Mouse (Mus musculus) neural tube, embryonic 12.5 days (tissue): ENCODE data around the gene C530025M09Rik. TPM values are rescaled to one million over a fixed set of nuclear protein-coding genes. Genes with fewer than 3 reads are reported as not detected.

Experiments used
- ATAC-seq: fragments of 200-750 bp; cut with Nextera tagmentation; 2 replicates; pipeline ENCODE4 v1.8.0; 2017; ENCODE audit warnings: low read depth, mild to moderate bottlenecking, moderate TSS enrichment, moderate library complexity; ENCODE audit not compliant: low FRiP score
- H3K27ac ChIP-seq: fragments of 300-500 bp; sonication (generic); 2 replicates; pipeline ENCODE4 v1.5.1; 2016
- H3K27me3 ChIP-seq: fragments of 300-500 bp; sonication (generic); replicated peaks from 2 replicates; pipeline ENCODE4 v1.6.1; 2016; ENCODE audit warnings: mild to moderate bottlenecking
- H3K36me3 ChIP-seq: fragments of 300-500 bp; sonication (generic); 2 replicates; pipeline ENCODE4 v1.6.1; 2016; ENCODE audit warnings: mild to moderate bottlenecking
- H3K4me1 ChIP-seq: fragments of 300-500 bp; sonication (generic); 2 replicates; pipeline ENCODE4 v1.6.1; 2016
- H3K4me2 ChIP-seq: fragments of 300-500 bp; sonication (generic); replicated peaks from 2 replicates; pipeline ENCODE4 v1.6.1; 2016; ENCODE audit warnings: mild to moderate bottlenecking
- H3K4me3 ChIP-seq: fragments of 300-500 bp; sonication (generic); 2 replicates; pipeline ENCODE4 v1.5.1; 2016
- H3K9ac ChIP-seq: fragments of 300-500 bp; sonication (generic); 2 replicates; pipeline ENCODE4 v1.6.1; 2016; ENCODE audit warnings: mild to moderate bottlenecking
- H3K9me3 ChIP-seq: fragments of 300-500 bp; sonication (generic); 2 replicates; pipeline ENCODE4 v1.6.1; 2016; ENCODE audit warnings: mild to moderate bottlenecking
- WGBS: fragments of 180-500 bp; shearing (Covaris S2); methylation state at CpG from one replicate; pipeline ENCODE4 v1.1.7; 2016; 5-methylcytosine and 5-hydroxymethylcytosine counted together
- polyA plus RNA-seq: library from polyadenylated mRNA; unstranded; fragments of >200 nt; fragmentation: Nextera tagmentation; extraction: Ambion mirVana; gene quantifications from 2 replicates; pipeline ENCODE4 v1.2.1, GENCODE M21; 2016

The C530025M09Rik gene
- polyA plus RNA-seq, 1 experiment from 2014 or later: 1.2 TPM

DNA sequence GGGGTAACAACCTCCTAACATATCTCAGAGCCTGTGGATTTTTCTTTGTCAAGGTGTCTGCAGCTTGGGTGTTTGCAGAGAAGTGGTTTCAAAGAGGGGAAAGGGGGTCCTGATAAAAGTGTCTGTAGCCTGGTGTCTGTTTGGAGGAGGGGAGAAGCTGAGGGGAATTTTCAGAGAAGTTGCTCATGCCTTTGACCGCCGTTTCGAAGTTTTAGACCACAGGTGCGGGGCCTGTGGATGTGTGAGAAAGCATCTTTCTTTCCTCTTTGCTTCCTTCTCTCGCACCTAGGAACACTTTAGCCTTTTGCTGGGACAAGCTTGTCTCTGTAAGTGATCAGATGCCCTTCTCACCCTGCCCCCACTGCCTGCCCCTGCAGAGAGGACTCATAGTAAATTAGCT is 1.3 kb upstream of the C530025M09Rik start:
- H3K27me3 ChIP-seq: peaks cover 29% of the 10 kb centered on the region
- H3K36me3 ChIP-seq: no peaks in the 10 kb centered on the region
- H3K9ac ChIP-seq: no peak overlapping the region
- no peak for ATAC-seq
- H3K9me3 ChIP-seq: no peaks in the 10 kb centered on the region
- H3K4me2 ChIP-seq: peak overlapping the region; percentile 89
- peaks cover 20% of the 10 kb centered on the region for H3K4me1 ChIP-seq
- peak overlapping the region; percentile 57 for H3K4me3 ChIP-seq
- no peak overlapping the region for H3K27ac ChIP-seq
- 7% methylated on average over 5 of the region's 5 CpGs for WGBS

DNA sequence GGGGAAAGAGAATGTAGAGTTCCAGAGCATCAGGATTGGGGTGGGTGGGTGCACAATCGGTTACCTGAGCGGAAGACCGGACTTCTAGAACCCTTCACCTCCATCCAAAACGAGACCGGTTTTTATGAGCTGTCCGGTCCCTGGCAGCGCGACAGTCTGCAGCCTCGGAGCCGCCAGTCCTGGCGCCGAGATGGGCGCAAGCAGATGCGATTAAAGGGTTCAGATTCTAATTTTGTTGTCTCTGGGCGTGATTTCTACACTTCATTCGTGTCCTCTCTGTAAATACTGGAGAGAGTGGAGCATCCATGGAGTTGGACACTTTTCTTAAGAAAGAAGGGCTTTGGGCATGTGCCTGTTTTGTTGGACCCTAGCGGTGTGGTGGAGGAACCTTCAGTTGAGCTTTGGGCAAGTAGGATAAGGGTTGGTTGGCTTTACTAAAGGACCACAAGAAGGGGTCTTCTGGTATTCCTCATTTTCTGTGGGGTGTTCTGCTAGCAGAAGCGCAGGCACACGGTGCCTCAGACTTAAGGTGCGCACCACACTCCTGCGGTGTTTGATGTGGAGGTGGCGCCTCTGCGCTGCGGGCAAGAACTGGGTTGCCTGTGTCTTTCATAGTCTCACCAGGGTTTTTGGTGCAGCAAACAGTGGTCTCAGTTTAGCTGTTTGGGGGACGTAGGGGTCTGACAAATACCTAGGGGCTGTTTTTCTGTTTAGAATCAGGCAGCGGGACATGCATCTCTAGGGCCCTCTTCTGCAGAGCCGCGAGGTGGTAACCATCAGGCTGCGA is 639 bp upstream of the C530025M09Rik start:
- Histone ChIP-seq H3K27me3 (peaks cover 29% of the 10 kb centered on the region), H3K4me1 (peaks cover 20% of the 10 kb centered on the region), H3K4me3 (peak overlapping the region; percentile 57), H3K9me3 (no peaks in the 10 kb centered on the region), H3K27ac (no peak overlapping the region), H3K36me3 (no peaks in the 10 kb centered on the region), H3K4me2 (peak overlapping the region; percentile 89), H3K9ac (peak overlapping the region; percentile 82)
- ATAC-seq: peak; percentile 14; the same call in 1 of the 2 replicates
- WGBS: under 1% methylated on average over 29 of the region's 29 CpGs

DNA sequence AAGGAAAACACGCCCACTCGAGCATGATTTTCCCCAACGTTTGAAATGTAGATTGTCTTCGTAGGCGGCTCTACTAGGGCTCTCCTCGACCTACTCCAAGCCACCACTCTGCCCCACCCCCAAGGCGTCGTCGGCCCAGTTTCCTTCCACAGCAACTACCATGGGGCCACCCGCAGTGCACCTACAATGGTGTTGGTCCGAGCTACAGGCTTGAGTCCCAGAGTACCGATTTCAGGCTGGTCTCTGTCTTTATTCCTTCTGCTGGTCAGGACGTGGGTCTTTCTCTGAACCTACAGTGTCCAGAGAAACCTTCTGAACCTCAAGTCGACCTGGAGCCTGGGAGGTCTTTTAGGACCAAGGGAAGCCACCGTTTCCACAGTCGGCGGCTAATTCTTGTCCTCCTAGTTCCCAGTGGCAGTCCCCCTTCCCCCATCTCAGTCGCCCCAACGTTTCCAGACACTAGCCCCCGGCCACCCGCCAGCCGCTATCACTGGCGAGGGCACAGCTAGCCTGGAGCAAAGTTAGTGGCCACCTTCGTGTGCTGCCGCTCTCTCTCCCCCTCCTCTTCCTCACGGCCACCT is 968 bp downstream of the C530025M09Rik start:
- WGBS: 2% methylated on average over 26 of the region's 26 CpGs
- Histone ChIP-seq H3K4me3 (peak overlapping the region; percentile 57), H3K9me3 (no peaks in the 10 kb centered on the region), H3K9ac (peak overlapping the region; percentile 82), H3K4me1 (peaks cover 20% of the 10 kb centered on the region), H3K4me2 (peak overlapping the region; percentile 89), H3K27me3 (peaks cover 29% of the 10 kb centered on the region), H3K36me3 (no peaks in the 10 kb centered on the region), H3K27ac (no peak overlapping the region)
- ATAC-seq: peak; percentile 45

DNA sequence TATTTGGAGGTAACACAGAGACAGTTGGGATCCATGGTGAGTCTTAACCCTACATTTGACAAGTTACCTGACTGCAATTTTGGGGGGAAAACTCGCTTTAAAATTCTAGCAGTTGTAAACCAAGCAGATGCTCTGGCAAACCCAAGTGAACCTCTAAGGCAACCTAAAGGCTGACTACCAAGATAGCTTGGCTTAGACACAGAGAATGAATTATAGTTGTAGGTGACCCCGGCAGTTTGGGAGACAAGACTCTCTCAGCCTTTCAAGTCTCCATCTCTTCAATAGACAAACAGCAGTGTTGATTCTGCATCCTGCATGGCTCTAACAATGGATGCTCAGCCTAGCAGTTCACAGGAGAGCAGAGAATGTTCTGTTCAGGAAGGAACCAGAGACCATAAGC is 2.1 kb downstream of the C530025M09Rik start, which contains the start of gene Syndig1:
TSS of gene Syndig1 (plus strand) at position 301 of the 400 bp plus-strand sequence.
- peaks cover 29% of the 10 kb centered on the region for H3K27me3 ChIP-seq
- peak within 1 kb of the TSS; percentile 57 for H3K4me3 ChIP-seq
- ATAC-seq: no peak
- H3K27ac ChIP-seq: no peak within 1 kb of the TSS
- peak within 1 kb of the TSS; percentile 82; the same call in 1 of the 2 replicates for H3K9ac ChIP-seq
- H3K4me2 ChIP-seq: peak within 1 kb of the TSS; percentile 89
- no peaks in the 10 kb centered on the region for H3K36me3 ChIP-seq
- H3K9me3 ChIP-seq: no peaks in the 10 kb centered on the region
- H3K4me1 ChIP-seq: peaks cover 20% of the 10 kb centered on the region
- WGBS: 74% methylated on average over 2 of the region's 2 CpGs

DNA sequence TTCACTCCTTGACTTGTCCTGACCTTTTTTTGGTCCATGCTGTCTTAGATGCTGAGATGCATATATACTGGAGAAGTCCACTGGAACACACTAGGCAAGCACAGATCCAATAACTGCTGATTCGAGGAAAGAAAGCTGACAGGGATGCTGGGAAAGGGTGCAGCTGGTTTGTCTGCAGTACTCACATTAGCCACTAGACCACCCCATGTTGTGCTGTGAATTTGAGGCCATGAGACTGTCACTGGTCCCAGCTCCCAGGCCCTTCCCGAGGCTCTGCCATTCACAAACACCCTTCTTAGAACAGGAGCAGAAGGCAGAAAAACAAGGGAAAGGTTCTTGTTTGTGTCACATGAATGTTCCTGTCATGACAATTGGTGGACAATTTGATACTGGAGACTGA is 10.8 kb downstream of the C530025M09Rik start:
- Histone ChIP-seq H3K9ac (no peak overlapping the region), H3K27ac (no peak overlapping the region), H3K4me3 (no peak overlapping the region), H3K4me2 (no peak overlapping the region), H3K4me1 (no peaks in the 10 kb centered on the region), H3K36me3 (no peaks in the 10 kb centered on the region), H3K9me3 (no peaks in the 10 kb centered on the region), H3K27me3 (no peaks in the 10 kb centered on the region)
- WGBS: 35% methylated on average over 2 of the region's 2 CpGs
- ATAC-seq: no peak

DNA sequence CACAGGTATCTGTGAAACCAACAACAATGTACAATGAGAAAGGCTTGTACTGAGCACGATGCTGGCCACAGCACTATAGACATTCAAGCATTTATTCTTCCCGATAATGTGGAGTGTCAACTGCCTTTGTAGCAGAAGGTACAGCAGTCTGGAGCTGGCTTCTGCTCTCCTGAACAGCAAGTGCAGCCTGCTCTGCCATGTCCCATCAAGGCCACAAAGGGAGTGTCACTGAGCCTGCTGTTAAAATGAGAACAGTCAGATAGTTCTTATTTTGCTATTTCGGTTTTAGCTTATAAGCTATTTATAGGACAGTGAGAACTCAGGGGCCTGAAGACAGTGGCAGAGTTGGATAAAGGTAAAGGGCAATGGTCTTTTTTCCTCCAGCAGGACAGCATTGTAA is 11.3 kb downstream of the C530025M09Rik start:
- Histone ChIP-seq H3K9ac (no peak overlapping the region), H3K27me3 (no peaks in the 10 kb centered on the region)
- WGBS: 86% methylated on average over 3 of the region's 3 CpGs

DNA sequence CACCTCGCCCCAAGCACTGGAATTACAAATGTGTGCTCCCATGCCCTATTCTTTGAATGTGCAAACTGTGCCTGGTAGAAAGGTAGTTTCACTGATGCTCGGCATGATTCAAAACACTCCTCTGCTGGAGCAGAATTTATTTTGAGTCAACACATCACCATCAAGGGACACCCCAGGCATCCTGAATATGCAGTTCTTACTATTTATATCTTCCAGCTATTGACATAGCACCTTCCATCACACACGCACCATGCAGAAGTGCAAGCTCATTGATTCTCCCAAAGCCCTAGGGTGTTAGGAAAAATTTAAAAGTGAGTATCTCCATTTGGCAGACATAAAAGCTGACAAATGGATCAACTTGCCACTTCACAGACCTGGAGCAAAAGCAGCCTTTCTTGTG is 12.6 kb downstream of the C530025M09Rik start:
- Histone ChIP-seq H3K4me2 (no peak overlapping the region), H3K4me3 (no peak overlapping the region), H3K27ac (no peak overlapping the region), H3K9ac (no peak overlapping the region), H3K9me3 (no peaks in the 10 kb centered on the region), H3K36me3 (no peaks in the 10 kb centered on the region), H3K27me3 (no peaks in the 10 kb centered on the region), H3K4me1 (no peaks in the 10 kb centered on the region)
- WGBS: 84% methylated on average over 3 of the region's 3 CpGs
- ATAC-seq: no peak

More for the DNA sequence above, 11.3 kb downstream of the C530025M09Rik start:
- no peak overlapping the region for H3K4me2 ChIP-seq
- no peak overlapping the region for H3K27ac ChIP-seq
- no peak overlapping the region for H3K4me3 ChIP-seq
- no peak for ATAC-seq
- H3K4me1 ChIP-seq: no peaks in the 10 kb centered on the region
- H3K36me3 ChIP-seq: no peaks in the 10 kb centered on the region
- H3K9me3 ChIP-seq: no peaks in the 10 kb centered on the region

DNA sequence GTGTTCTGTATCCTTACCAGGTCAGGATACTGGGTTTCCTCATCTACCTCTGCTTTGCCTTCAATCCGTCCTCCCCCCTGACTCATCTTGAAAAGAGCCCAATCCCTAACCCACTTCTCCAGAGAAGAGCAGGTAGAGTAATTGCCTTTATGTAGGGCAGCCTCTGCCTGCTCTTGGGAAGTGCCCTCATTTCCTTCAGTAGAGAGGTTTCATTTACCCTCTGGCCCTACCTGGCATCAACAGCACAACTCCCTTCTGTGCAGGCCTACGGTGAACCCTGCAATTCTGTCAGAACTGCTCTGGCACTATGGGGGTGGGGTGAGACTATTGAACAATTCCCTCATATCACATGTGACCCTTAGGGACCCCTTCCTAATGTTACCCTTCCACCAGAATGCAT is 18.1 kb downstream of the C530025M09Rik start:
- no peak for ATAC-seq

DNA sequence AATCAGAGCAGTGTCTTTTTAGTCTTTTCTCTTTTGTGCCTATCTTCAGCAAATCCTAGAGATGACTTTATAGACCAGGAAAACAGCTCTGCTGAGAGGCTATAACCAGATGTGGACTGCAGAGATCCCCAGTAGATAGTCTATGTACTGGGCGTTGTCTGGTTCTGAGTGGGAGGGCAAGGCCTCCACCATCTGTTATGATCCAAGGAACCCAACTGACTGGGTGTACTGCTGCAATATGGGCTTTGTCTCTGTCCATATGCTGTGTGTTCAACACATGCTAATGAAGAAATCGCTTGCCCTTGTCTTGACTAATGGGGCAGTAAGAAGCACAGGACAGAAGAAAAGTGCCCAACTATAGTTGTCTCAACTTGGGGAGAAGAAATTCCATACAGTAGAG is 25.8 kb downstream of the C530025M09Rik start:
- Histone ChIP-seq H3K9ac (no peak overlapping the region), H3K4me2 (no peak overlapping the region), H3K36me3 (no peaks in the 10 kb centered on the region), H3K27ac (no peak overlapping the region), H3K4me3 (no peak overlapping the region), H3K27me3 (no peaks in the 10 kb centered on the region), H3K9me3 (no peaks in the 10 kb centered on the region), H3K4me1 (no peaks in the 10 kb centered on the region)
- WGBS: 83% methylated on average over 2 of the region's 2 CpGs
- ATAC-seq: no peak

More for the DNA sequence above, 18.1 kb downstream of the C530025M09Rik start:
- Histone ChIP-seq H3K9me3 (no peaks in the 10 kb centered on the region), H3K9ac (no peak overlapping the region), H3K4me3 (no peak overlapping the region), H3K27ac (no peak overlapping the region), H3K36me3 (no peaks in the 10 kb centered on the region), H3K4me2 (no peak overlapping the region), H3K4me1 (no peaks in the 10 kb centered on the region), H3K27me3 (no peaks in the 10 kb centered on the region)
- 81% methylated on average over 2 of the region's 2 CpGs for WGBS

DNA sequence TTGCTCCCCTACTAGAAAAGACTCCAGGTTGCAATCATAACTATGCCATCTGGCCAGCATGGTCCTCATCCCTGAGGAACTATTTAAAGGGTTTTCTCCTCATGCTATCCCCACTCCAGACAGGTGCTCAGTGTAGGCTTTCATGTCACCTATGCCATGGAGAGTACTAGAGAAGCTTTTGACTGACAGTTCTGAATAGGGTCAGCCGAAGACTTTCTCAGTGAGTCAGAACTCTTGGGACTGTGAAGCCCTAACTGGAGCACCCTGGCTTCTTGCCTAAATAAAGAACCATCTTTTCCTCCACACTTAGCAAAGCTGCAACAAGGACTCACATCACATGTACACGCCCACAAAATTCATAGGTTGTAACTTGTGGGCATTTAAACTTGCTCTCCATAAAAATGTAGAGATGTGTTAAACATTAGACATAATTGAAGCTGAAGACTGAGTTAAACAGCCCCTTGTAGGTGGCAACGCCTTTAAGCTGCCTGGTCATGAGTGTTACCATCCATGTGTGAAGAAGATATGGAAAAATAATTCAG is 26.3 kb downstream of the C530025M09Rik start:
- H3K36me3 ChIP-seq: no peaks in the 10 kb centered on the region
- no peak overlapping the region for H3K27ac ChIP-seq
- H3K4me3 ChIP-seq: no peak overlapping the region
- H3K4me1 ChIP-seq: no peaks in the 10 kb centered on the region
- no peak for ATAC-seq
- H3K9ac ChIP-seq: no peak overlapping the region
- WGBS: 85% methylated on average over 3 of the region's 3 CpGs
- H3K4me2 ChIP-seq: no peak overlapping the region
- H3K9me3 ChIP-seq: no peaks in the 10 kb centered on the region
- no peaks in the 10 kb centered on the region for H3K27me3 ChIP-seq

DNA sequence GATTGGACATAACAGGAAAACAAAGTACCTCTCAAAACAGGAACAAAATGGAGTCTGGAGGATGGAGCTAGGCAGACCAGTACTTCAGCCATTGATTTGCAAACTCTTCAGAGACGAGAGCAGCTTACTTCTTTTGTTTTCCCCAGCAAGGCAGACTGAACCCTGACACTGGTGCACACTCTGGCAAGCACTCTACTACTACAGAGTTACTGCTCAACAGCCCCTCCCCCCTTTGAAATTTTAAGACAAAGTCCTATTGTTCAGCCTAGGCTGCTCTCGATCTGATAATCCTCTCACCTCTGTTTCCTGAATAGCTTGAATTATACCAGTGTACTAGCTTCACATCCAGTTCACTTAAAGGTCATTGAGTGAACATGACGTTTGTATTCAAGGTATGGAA is 32.4 kb downstream of the C530025M09Rik start:
- no peaks in the 10 kb centered on the region for H3K36me3 ChIP-seq
- 5% methylated on average over 3 of the region's 3 CpGs for WGBS
- 0 out of 2 replicates have a peak, but pooled peaks have one; percentile 33 for ATAC-seq

More for the DNA sequence above, 32.4 kb downstream of the C530025M09Rik start:
- Histone ChIP-seq H3K27me3 (no peaks in the 10 kb centered on the region), H3K9me3 (no peaks in the 10 kb centered on the region), H3K9ac (no peak overlapping the region), H3K4me3 (no peak overlapping the region), H3K27ac (no peak overlapping the region), H3K4me2 (no peak overlapping the region), H3K4me1 (no peaks in the 10 kb centered on the region)
